Mouse (Mus musculus) thymus, postnatal 10 days (tissue): ENCODE measurements around the gene Tomm40l.
A peak's percentile ranks its signal among the peaks of the same experiment; 100 is the strongest.
"Not testable (repeated sequence)": the region's sequence is repeated elsewhere in the genome, so short reads cannot be mapped to it uniquely, and the experiment has no call there.

Experiments used
- DNase-seq, 2 experiments: peaks; one replicate each; pipeline ENCODE4 v3.0.0; 2021; ENCODE audit warnings: low spot score in 2 of 2

Gene Tomm40l

GRCm38 (mm10) chr1:171250680-171251593, 28.6 kb upstream of the Tomm40l start, which contains the start of gene Ndufs2:
Gene Ndufs2, minus strand, starts transcription at chr1:171251388.
- no peak for DNase-seq

GRCm38 (mm10) chr1:171249913-171250600, 27.7 kb upstream of the Tomm40l start, which contains the start of gene Adamts4:
Gene Adamts4, plus strand, starts transcription at chr1:171250421.
- no peak for DNase-seq

- DNase-seq: no peak
Measured at GRCm38 (mm10) chr1:171248386-171249226, 26.3 kb upstream of the Tomm40l start.

- no peak for DNase-seq
Measured at GRCm38 (mm10) chr1:171247916-171248315, 25.6 kb upstream of the Tomm40l start.

GRCm38 (mm10) chr1:171247453-171247841, 25.1 kb upstream of the Tomm40l start:
- peak in 1 of 2 experiments; percentile 36 for DNase-seq

GRCm38 (mm10) chr1:171246709-171247452, 24.6 kb upstream of the Tomm40l start:
- peak; percentile 95 to 98 for DNase-seq

- DNase-seq: no peak
Measured at GRCm38 (mm10) chr1:171245353-171245752, 23.0 kb upstream of the Tomm40l start.

- DNase-seq: not testable (repeated sequence)
Measured at GRCm38 (mm10) chr1:171241952-171242351, 19.6 kb upstream of the Tomm40l start.

GRCm38 (mm10) chr1:171240911-171241310, 18.6 kb upstream of the Tomm40l start:
- DNase-seq: no peak

- DNase-seq: no peak
Measured at GRCm38 (mm10) chr1:171239992-171240744, 17.9 kb upstream of the Tomm40l start.

- peak in 1 of 2 experiments; percentile 47 for DNase-seq
Measured at GRCm38 (mm10) chr1:171238463-171238862, 16.1 kb upstream of the Tomm40l start.

- DNase-seq: no peak
Measured at GRCm38 (mm10) chr1:171237438-171237837, 15.1 kb upstream of the Tomm40l start.

- no peak for DNase-seq
Measured at GRCm38 (mm10) chr1:171235791-171236190, 13.5 kb upstream of the Tomm40l start.

GRCm38 (mm10) chr1:171234538-171234937, 12.2 kb upstream of the Tomm40l start:
- no peak for DNase-seq

GRCm38 (mm10) chr1:171234126-171234525, 11.8 kb upstream of the Tomm40l start, which contains the start of gene Fcer1g:
Gene Fcer1g, minus strand, starts transcription at chr1:171234365.
- DNase-seq: no peak

GRCm38 (mm10) chr1:171232800-171233730, 10.8 kb upstream of the Tomm40l start:
- DNase-seq: no peak

- no peak for DNase-seq
Measured at GRCm38 (mm10) chr1:171232348-171232747, 10.0 kb upstream of the Tomm40l start.

GRCm38 (mm10) chr1:171231844-171232243, 9.5 kb upstream of the Tomm40l start:
- no peak for DNase-seq

GRCm38 (mm10) chr1:171230215-171230614, 7.9 kb upstream of the Tomm40l start:
- DNase-seq: no peak
